Mouse (Mus musculus) hindbrain, embryonic 11.5 days (tissue): ENCODE data around the gene Ldb2. TPM values are rescaled to one million over a fixed set of nuclear protein-coding genes. Genes with fewer than 3 reads are reported as not detected.

ENCODE experiments used
- ATAC-seq: fragments of 200-750 bp; cut with Nextera tagmentation; 2 replicates; pipeline ENCODE4 v1.8.0; 2017; ENCODE audit warnings: mild to moderate bottlenecking, moderate TSS enrichment, moderate library complexity; ENCODE audit not compliant: low FRiP score
- DNase-seq: peaks from one replicate; pipeline ENCODE4 v3.0.0-alpha.2; 2015; ENCODE audit warnings: low spot score
- H3K27ac ChIP-seq: fragments of 300-500 bp; sonication (generic); 2 replicates; pipeline ENCODE4 v1.5.1; 2014; ENCODE audit warnings: mild to moderate bottlenecking, low read depth, low read length
- H3K27me3 ChIP-seq: fragments of 300-500 bp; sonication (generic); 2 replicates; pipeline ENCODE4 v1.6.1; 2014; ENCODE audit warnings: mild to moderate bottlenecking, low read length, moderate library complexity, mixed read lengths; ENCODE audit not compliant: control insufficient read depth, insufficient read depth
- H3K36me3 ChIP-seq: fragments of 300-500 bp; sonication (generic); 2 replicates; pipeline ENCODE4 v1.6.1; 2014; ENCODE audit warnings: mild to moderate bottlenecking, low read length, moderate library complexity, mixed read lengths; ENCODE audit not compliant: control insufficient read depth, insufficient read depth
- H3K4me1 ChIP-seq: fragments of 300-500 bp; sonication (generic); replicated peaks from 2 replicates; pipeline ENCODE4 v1.6.1; 2014; ENCODE audit warnings: low read length, mixed read lengths; ENCODE audit not compliant: control insufficient read depth, insufficient read depth
- H3K4me2 ChIP-seq: fragments of 300-500 bp; sonication (generic); replicated peaks from 2 replicates; pipeline ENCODE4 v1.6.1; 2014; ENCODE audit warnings: mild to moderate bottlenecking, low read depth, low read length
- H3K4me3 ChIP-seq: fragments of 300-500 bp; sonication (generic); 2 replicates; pipeline ENCODE4 v1.5.1; 2014; ENCODE audit warnings: low read depth, low read length
- H3K9ac ChIP-seq: fragments of 300-500 bp; sonication (generic); 2 replicates; pipeline ENCODE4 v1.6.1; 2014; ENCODE audit warnings: low read depth, low read length
- H3K9me3 ChIP-seq: fragments of 300-500 bp; sonication (generic); 2 replicates; pipeline ENCODE4 v1.6.1; 2016; ENCODE audit warnings: low read length; ENCODE audit not compliant: control insufficient read depth
- WGBS: fragments of 180-500 bp; shearing (Covaris S2); extraction: QIAGEN DNeasy Blood & Tissue Kit; methylation state at CpG from one replicate; pipeline ENCODE4 v1.1.7; 2014; 5-methylcytosine and 5-hydroxymethylcytosine counted together
- polyA plus RNA-seq: library from polyadenylated mRNA; unstranded; fragments of >200 nt; fragmentation: Nextera tagmentation; extraction: Ambion mirVana; gene quantifications from 2 replicates; pipeline ENCODE4 v1.2.1, GENCODE M21; 2014

The Ldb2 gene
- polyA plus RNA-seq, 1 experiment from 2014 or later = 33.6 TPM

- DNase-seq (no peak), ATAC-seq (no peak)
- Histone ChIP-seq H3K27ac (no peak overlapping the region), H3K27me3 (no peaks in the 10 kb centered on the region), H3K36me3 (no peaks in the 10 kb centered on the region), H3K4me3 (no peak overlapping the region), H3K9me3 (no peaks in the 10 kb centered on the region), H3K4me1 (no peaks in the 10 kb centered on the region), H3K9ac (no peak overlapping the region), H3K4me2 (no peak overlapping the region)
- 87% methylated on average over 8 of the region's 8 CpGs for WGBS
Measured at GRCm38 (mm10) chr5:44729646-44730310, 69.7 kb downstream of the Ldb2 start.

- no peaks in the 10 kb centered on the region for H3K9me3 ChIP-seq
- WGBS = 89% methylated on average over 11 of the region's 11 CpGs
Measured at GRCm38 (mm10) chr5:44727995-44728394, 71.5 kb downstream of the Ldb2 start.

GRCm38 (mm10) chr5:44726546-44727476 lies 72.7 kb downstream of the Ldb2 start:
- Histone ChIP-seq H3K27ac (no peak overlapping the region), H3K4me3 (no peak overlapping the region), H3K27me3 (no peaks in the 10 kb centered on the region), H3K9ac (no peak overlapping the region), H3K9me3 (no peaks in the 10 kb centered on the region), H3K4me2 (no peak overlapping the region), H3K36me3 (no peaks in the 10 kb centered on the region), H3K4me1 (no peaks in the 10 kb centered on the region)
- no peak for DNase-seq
- ATAC-seq = no peak
- 65% methylated on average over 14 of the region's 14 CpGs for WGBS

More at GRCm38 (mm10) chr5:44727995-44728394, 71.5 kb downstream of the Ldb2 start:
- DNase-seq = no peak
- Histone ChIP-seq H3K4me1 (no peaks in the 10 kb centered on the region), H3K9ac (no peak overlapping the region), H3K4me2 (no peak overlapping the region), H3K4me3 (no peak overlapping the region), H3K27me3 (no peaks in the 10 kb centered on the region), H3K36me3 (no peaks in the 10 kb centered on the region), H3K27ac (no peak overlapping the region)
- ATAC-seq = no peak

- Histone ChIP-seq H3K9me3 (no peaks in the 10 kb centered on the region), H3K4me2 (no peak overlapping the region), H3K27me3 (no peaks in the 10 kb centered on the region), H3K27ac (no peak overlapping the region), H3K4me3 (no peak overlapping the region), H3K36me3 (no peaks in the 10 kb centered on the region), H3K4me1 (no peaks in the 10 kb centered on the region), H3K9ac (no peak overlapping the region)
- WGBS = 85% methylated on average over 2 of the region's 2 CpGs
- ATAC-seq = no peak
- DNase-seq = no peak
Measured at GRCm38 (mm10) chr5:44725501-44725900, 74.0 kb downstream of the Ldb2 start.

- Histone ChIP-seq H3K9ac (no peak overlapping the region), H3K4me2 (no peak overlapping the region), H3K4me3 (no peak overlapping the region), H3K4me1 (no peaks in the 10 kb centered on the region), H3K9me3 (no peaks in the 10 kb centered on the region), H3K36me3 (no peaks in the 10 kb centered on the region), H3K27me3 (no peaks in the 10 kb centered on the region), H3K27ac (no peak overlapping the region)
- DNase-seq (no peak), ATAC-seq (no peak)
- WGBS = 79% methylated on average over 1 of the region's 1 CpGs
Measured at GRCm38 (mm10) chr5:44719872-44720271, 79.6 kb downstream of the Ldb2 start.

- no peak overlapping the region for H3K9ac ChIP-seq
- no peak overlapping the region for H3K4me3 ChIP-seq
- WGBS = 55% methylated on average over 4 of the region's 4 CpGs
- H3K27me3 ChIP-seq = no peaks in the 10 kb centered on the region
- no peak overlapping the region for H3K4me2 ChIP-seq
- H3K27ac ChIP-seq = no peak overlapping the region
- ATAC-seq (no peak), DNase-seq (no peak)
- H3K4me1 ChIP-seq = 0 out of 2 replicates have a peak, but pooled peaks cover 2% of the 10 kb centered on the region
- H3K9me3 ChIP-seq = no peaks in the 10 kb centered on the region
- no peaks in the 10 kb centered on the region for H3K36me3 ChIP-seq
Measured at GRCm38 (mm10) chr5:44714508-44714907, 85.0 kb downstream of the Ldb2 start.

GRCm38 (mm10) chr5:44713181-44713789 lies 86.2 kb downstream of the Ldb2 start:
- no peak overlapping the region for H3K4me3 ChIP-seq
- no peaks in the 10 kb centered on the region for H3K36me3 ChIP-seq
- WGBS = 20% methylated on average over 5 of the region's 5 CpGs
- H3K27me3 ChIP-seq = no peaks in the 10 kb centered on the region
- no peaks in the 10 kb centered on the region for H3K9me3 ChIP-seq
- no peak overlapping the region for H3K27ac ChIP-seq
- H3K4me1 ChIP-seq = 0 out of 2 replicates have a peak, but pooled peaks cover 2% of the 10 kb centered on the region
- no peak overlapping the region for H3K9ac ChIP-seq
- no peak overlapping the region for H3K4me2 ChIP-seq
- ATAC-seq = peak; percentile 47; the same call in 1 of the 2 replicates
- DNase-seq = peak; percentile 39

- ATAC-seq = no peak
- Histone ChIP-seq H3K4me1 (0 out of 2 replicates have a peak, but pooled peaks cover 2% of the 10 kb centered on the region), H3K36me3 (no peaks in the 10 kb centered on the region), H3K4me2 (no peak overlapping the region), H3K27ac (no peak overlapping the region), H3K9me3 (no peaks in the 10 kb centered on the region), H3K9ac (no peak overlapping the region), H3K27me3 (no peaks in the 10 kb centered on the region), H3K4me3 (no peak overlapping the region)
- DNase-seq = no peak
- 62% methylated on average over 5 of the region's 5 CpGs for WGBS
Measured at GRCm38 (mm10) chr5:44711211-44711610, 88.3 kb downstream of the Ldb2 start.
